Mouse (Mus musculus) bone marrow macrophage, adult 2 months (primary cell): ENCODE measurements at regions not wholly inside any gene's neighbourhood (a gene's known extent, or its start where the extent isn't known, plus 50 kb on each side); places are given as distances from the start of the nearest gene placed in this dataset.

ENCODE experiments used
- CTCF ChIP-seq: IDR thresholded peaks from 2 replicates; pipeline ENCODE4 v1.5.1; 2012; ENCODE audit warnings: low read depth, mild to moderate bottlenecking, low read length, moderate library complexity
- POLR2A ChIP-seq: IDR thresholded peaks from 2 replicates; pipeline ENCODE4 v1.6.1; 2012; ENCODE audit warnings: mild to moderate bottlenecking, low read depth, low read length, borderline replicate concordance

GRCm38 (mm10) chr2:144197139-144197538, 73.3 kb upstream of the Mgme1 start:
- no peak for TF ChIP-seq POLR2A
- no peak for TF ChIP-seq CTCF
